Comparison of ENCODE assay signal across 8 mouse cellular contexts in the genomic region with DNA sequence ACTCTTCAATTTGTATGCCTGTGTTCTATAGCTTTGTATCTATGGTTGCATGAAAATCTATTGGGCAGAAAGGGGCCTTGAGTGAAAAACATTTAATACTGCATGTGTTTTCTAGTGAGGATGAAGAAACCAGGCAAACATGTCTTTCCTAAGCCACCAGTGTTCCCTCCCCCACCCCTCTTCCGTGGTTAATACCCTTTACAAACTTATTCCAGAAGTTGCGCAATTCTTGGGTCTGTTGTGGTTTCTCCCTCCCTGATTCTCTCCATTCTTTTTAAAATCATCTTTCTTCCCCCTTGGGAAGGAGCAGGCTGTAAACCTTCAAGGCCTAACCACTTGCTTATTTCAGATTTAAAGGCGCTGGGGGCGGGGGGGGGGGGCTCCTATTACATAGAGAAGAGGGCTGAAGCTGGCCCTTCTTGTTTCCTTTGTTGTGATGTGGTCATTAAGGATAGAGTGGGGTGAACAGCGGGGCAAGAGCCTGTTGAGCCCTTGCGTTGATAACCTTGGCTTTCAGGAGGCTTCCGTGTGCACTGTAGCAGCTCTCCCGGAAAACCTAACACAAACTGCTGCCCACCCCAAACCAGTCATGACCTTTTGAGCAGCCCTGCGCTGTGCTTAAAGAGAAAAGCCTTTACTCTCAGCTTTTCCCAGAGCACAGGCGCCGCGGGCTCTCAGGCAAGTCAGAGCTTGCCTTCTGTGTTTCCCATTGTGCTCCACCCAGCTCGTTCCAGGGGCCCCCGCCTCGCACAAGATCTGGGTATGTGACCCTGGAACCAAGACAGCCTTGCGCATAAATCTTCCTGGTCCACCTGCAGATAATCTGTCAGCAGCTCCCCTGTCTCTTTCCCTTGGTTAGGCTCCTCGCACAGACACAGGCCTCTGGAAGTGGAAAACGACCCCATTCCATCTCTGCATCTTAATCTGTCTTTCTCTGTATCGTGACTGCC.
A peak's percentile ranks its signal among the peaks of the same experiment; 100 is the strongest.
DNase-seq lines count a peak whose midpoint lies in the region; ATAC-seq and TF ChIP-seq lines count a peak whose summit lies in the region.

No protein-coding gene starts in this region.

- TF ChIP-seq CTCF in liver, postnatal 0 days (IDR thresholded peaks at IDR 0.05; ENCODE audit: low read depth) = no peak
- TF ChIP-seq CTCF in layer of hippocampus, adult 2 months (conservative IDR thresholded peaks at IDR 0.05) = no peak
- TF ChIP-seq CTCF in left cerebral cortex, adult 2 months (IDR thresholded peaks at IDR 0.05) = no peak

- 9% methylated on average over 19 of the region's 19 CpGs for WGBS in kidney, embryonic 15.5 days
- WGBS in hindbrain, embryonic 10.5 days = 23% methylated on average over 19 of the region's 19 CpGs
- 22% methylated on average over 19 of the region's 19 CpGs for WGBS in liver, postnatal 0 days (ENCODE audit: insufficient replicate concordance)
- 6% methylated on average over 19 of the region's 19 CpGs for WGBS in neural tube, embryonic 14.5 days

- intact Hi-C loops in left cerebral cortex, adult 2 months (cut with DNase I) = no loop called here

- no peaks in the 10 kb centered on the region for H3K9me3 ChIP-seq in kidney, embryonic 15.5 days (replicated peaks)
- H3K9me3 ChIP-seq in hindbrain, embryonic 10.5 days = no peaks in the 10 kb centered on the region
- H3K9me3 ChIP-seq in liver, postnatal 0 days (ENCODE audit: low read length) = no peaks in the 10 kb centered on the region
- no peaks in the 10 kb centered on the region for H3K9me3 ChIP-seq in neural tube, embryonic 14.5 days (ENCODE audit: control insufficient read depth, low read length)

- H3K27me3 ChIP-seq in kidney, embryonic 15.5 days = no peaks in the 10 kb centered on the region
- no peaks in the 10 kb centered on the region for H3K27me3 ChIP-seq in hindbrain, embryonic 10.5 days (ENCODE audit: insufficient read depth, poor library complexity, severe bottlenecking)
- H3K27me3 ChIP-seq in liver, postnatal 0 days (ENCODE audit: insufficient read depth, low read length) = no peaks in the 10 kb centered on the region
- no peaks in the 10 kb centered on the region for H3K27me3 ChIP-seq in neural tube, embryonic 14.5 days (ENCODE audit: control insufficient read depth, insufficient read depth, low read length)

- no peak overlapping the region for H3K4me3 ChIP-seq in kidney, embryonic 15.5 days (replicated peaks)
- H3K4me3 ChIP-seq in hindbrain, embryonic 10.5 days = peak overlapping the region; percentile 24
- no peak overlapping the region for H3K4me3 ChIP-seq in liver, postnatal 0 days (ENCODE audit: low read depth, low read length)
- H3K4me3 ChIP-seq in neural tube, embryonic 14.5 days (ENCODE audit: low read depth, low read length) = no peak overlapping the region
- no peak overlapping the region for H3K4me3 ChIP-seq in layer of hippocampus, adult 2 months
- H3K4me3 ChIP-seq in left cerebral cortex, adult 2 months = no peak overlapping the region

- peaks cover 43% of the 10 kb centered on the region for H3K4me1 ChIP-seq in kidney, embryonic 15.5 days
- H3K4me1 ChIP-seq in hindbrain, embryonic 10.5 days (replicated peaks) = peaks cover 64% of the 10 kb centered on the region
- 0 out of 2 replicates have a peak, but pooled peaks cover 5% of the 10 kb centered on the region for H3K4me1 ChIP-seq in liver, postnatal 0 days (ENCODE audit: insufficient read depth)
- H3K4me1 ChIP-seq in neural tube, embryonic 14.5 days (ENCODE audit: control insufficient read depth, insufficient read depth, low read length) = peaks cover 25% of the 10 kb centered on the region

- no peak overlapping the region for H3K9ac ChIP-seq in kidney, embryonic 15.5 days
- H3K9ac ChIP-seq in liver, postnatal 0 days (replicated peaks) = no peak overlapping the region
- 0 out of 2 replicates have a peak overlapping the region, but pooled peaks have one; percentile 2 for H3K9ac ChIP-seq in neural tube, embryonic 14.5 days (replicated peaks; ENCODE audit: low read depth, low read length)

- H3K36me3 ChIP-seq in kidney, embryonic 15.5 days = no peaks in the 10 kb centered on the region
- 0 out of 2 replicates have a peak, but pooled peaks cover 10% of the 10 kb centered on the region for H3K36me3 ChIP-seq in hindbrain, embryonic 10.5 days
- no peaks in the 10 kb centered on the region for H3K36me3 ChIP-seq in liver, postnatal 0 days (replicated peaks; ENCODE audit: insufficient read depth, low read length)
- no peaks in the 10 kb centered on the region for H3K36me3 ChIP-seq in neural tube, embryonic 14.5 days (ENCODE audit: control insufficient read depth, insufficient read depth, low read length)

- peak overlapping the region; percentile 29; the same call in 1 of the 2 replicates for H3K4me2 ChIP-seq in kidney, embryonic 15.5 days
- H3K4me2 ChIP-seq in liver, postnatal 0 days (ENCODE audit: low read depth, low read length) = no peak overlapping the region
- H3K4me2 ChIP-seq in neural tube, embryonic 14.5 days (ENCODE audit: low read depth, low read length) = no peak overlapping the region

- H3K27ac ChIP-seq in kidney, embryonic 15.5 days = peak overlapping the region; percentile 78
- H3K27ac ChIP-seq in hindbrain, embryonic 10.5 days = peak overlapping the region; percentile 76
- peak overlapping the region; percentile 40; the same call in 1 of the 2 replicates for H3K27ac ChIP-seq in liver, postnatal 0 days (ENCODE audit: low read depth)
- H3K27ac ChIP-seq in neural tube, embryonic 14.5 days (ENCODE audit: low read depth, low read length) = no peak overlapping the region
- no peak overlapping the region for H3K27ac ChIP-seq in layer of hippocampus, adult 2 months
- no peak overlapping the region for H3K27ac ChIP-seq in left cerebral cortex, adult 2 months

- TF ChIP-seq EP300 in liver, postnatal 0 days (IDR thresholded peaks at IDR 0.05; ENCODE audit: low read depth) = no peak

- DNase-seq in kidney, adult 8-10 months = no peak
- DNase-seq in fibroblast of lung, adult 2 months (ENCODE audit: low read depth) = peak; percentile 28
- peak; percentile 50 for DNase-seq in hindbrain, embryonic 10.5 days (ENCODE audit: low spot score)
- DNase-seq in liver, postnatal 0 days = no peak
- no peak for DNase-seq in layer of hippocampus, adult 2 months (ENCODE audit: low spot score in 2 of 2)
- no peak for DNase-seq in left cerebral cortex, adult 2 months (ENCODE audit: extremely low spot score in 1 of 2, low spot score in 2 of 2)

- peak; percentile 87 for ATAC-seq in kidney, embryonic 15.5 days (replicated peaks; ENCODE audit: low FRiP score)
- no peak for ATAC-seq in liver, postnatal 0 days
- peak; percentile 70; the same call in 1 of the 2 replicates for ATAC-seq in neural tube, embryonic 14.5 days (ENCODE audit: low read depth)

Comparison
In these comparisons a context has a peak if more than half of its experiments do, and no peak if none do; other contexts are left out.
1. H3K27ac ChIP-seq: peak in kidney, embryonic 15.5 days (single experiment), hindbrain, embryonic 10.5 days (single experiment) and liver, postnatal 0 days (single experiment); none in neural tube, embryonic 14.5 days (single experiment), layer of hippocampus, adult 2 months (single experiment) and left cerebral cortex, adult 2 months (single experiment).
2. DNase-seq: peak in fibroblast of lung, adult 2 months (single experiment) and hindbrain, embryonic 10.5 days (single experiment); none in kidney, adult 8-10 months (0 of 2), liver, postnatal 0 days (single experiment), layer of hippocampus, adult 2 months (0 of 2) and left cerebral cortex, adult 2 months (0 of 2).